Mouse (Mus musculus): ENCODE results near the gene Zfp420. TPM values are rescaled to one million over a fixed set of nuclear protein-coding genes. Genes with fewer than 3 reads are reported as not detected.

Zfp420 gene
- polyA plus RNA-seq, 1 experiment: 1.7 TPM

DNA sequence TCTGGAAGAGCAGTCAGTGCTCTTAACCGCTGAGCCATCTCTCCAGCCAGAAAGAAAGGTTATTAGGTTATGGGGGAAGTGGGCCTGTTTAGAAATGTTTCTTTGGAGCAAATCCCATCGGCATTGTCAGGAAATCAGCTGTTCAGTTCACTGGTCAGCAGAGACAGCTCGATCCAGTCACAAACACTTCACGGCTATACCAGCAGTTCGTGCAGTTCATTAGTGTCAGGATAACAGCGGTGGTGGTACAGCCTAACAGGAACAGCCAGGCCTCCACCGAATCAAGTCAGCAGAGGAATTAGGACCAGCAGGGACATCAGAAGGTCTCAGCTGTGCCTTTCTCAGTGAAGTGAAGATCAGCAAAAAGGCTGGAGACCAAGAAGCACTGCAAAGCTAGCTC lies 21.1 kb downstream of the Zfp420 start:
- Histone ChIP-seq H3K4me3 (no peak overlapping the region), H3ac (ENCODE audit: control insufficient read depth, insufficient read length) (no peak overlapping the region), H3K79me2 (ENCODE audit: control insufficient read depth, insufficient read depth) (no peaks in the 10 kb centered on the region), H3K4me2 (ENCODE audit: low read depth) (no peak overlapping the region), H3K36me3 (ENCODE audit: control insufficient read depth, insufficient read depth) (no peaks in the 10 kb centered on the region), H3K27me3 (ENCODE audit: control insufficient read depth, insufficient read depth, insufficient read length) (no peaks in the 10 kb centered on the region)
- TF ChIP-seq SRF (IDR thresholded peaks at IDR 0.05; ENCODE audit: control insufficient read depth, insufficient read length, low read depth) (no peak), MYOG (IDR thresholded peaks at IDR 0.05; ENCODE audit: control insufficient read depth in 1 of 3, insufficient read depth in 1 of 3, insufficient read length in 2 of 3, low read depth in 2 of 3) (no peak), POLR2A (IDR thresholded peaks at IDR 0.05; ENCODE audit: insufficient read length, low read depth) (no peak), TCF3 (IDR thresholded peaks at IDR 0.05; ENCODE audit: insufficient read length, low read depth) (no peak), TCF12 (IDR thresholded peaks at IDR 0.05; ENCODE audit: insufficient read depth, poor library complexity, severe bottlenecking) (no peak), MYOD1 (IDR thresholded peaks at IDR 0.05; ENCODE audit: control insufficient read depth in 1 of 3, insufficient read length in 2 of 3, low read depth in 2 of 3) (no peak), REST (IDR thresholded peaks at IDR 0.05; ENCODE audit: insufficient read depth, insufficient read length) (no peak), MAX (IDR thresholded peaks at IDR 0.05; ENCODE audit: low read depth) (no peak), CEBPB (IDR thresholded peaks at IDR 0.05; ENCODE audit: insufficient read depth, poor library complexity, severe bottlenecking) (no peak), USF1 (IDR thresholded peaks at IDR 0.05; ENCODE audit: low read depth) (no peak), POLR2AphosphoS2 (IDR thresholded peaks at IDR 0.05; ENCODE audit: insufficient read length, low read depth) (no peak), E2F4 (IDR thresholded peaks at IDR 0.05; ENCODE audit: insufficient read depth) (no peak)

DNA sequence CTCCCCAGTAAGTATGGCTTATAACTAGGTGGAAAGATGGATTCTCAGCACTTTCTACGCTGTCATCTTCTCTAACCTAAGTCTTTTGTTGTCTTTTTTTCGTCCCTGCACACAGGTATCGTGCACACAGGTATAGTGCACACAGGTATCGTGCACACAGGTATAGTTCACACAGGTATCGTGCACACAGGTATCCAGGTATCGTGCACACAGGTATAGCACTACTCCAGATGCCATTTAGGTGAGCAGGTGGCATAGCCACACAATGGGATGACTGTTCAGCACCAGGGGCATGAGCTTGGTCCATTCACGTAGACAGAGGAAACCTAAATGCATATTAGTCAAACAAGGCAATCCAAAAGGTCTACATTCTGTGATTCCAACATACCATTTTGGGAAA lies 30.7 kb downstream of the Zfp420 start:
- TF ChIP-seq POLR2AphosphoS2 (IDR thresholded peaks at IDR 0.05; ENCODE audit: insufficient read length, low read depth) (peak; percentile 59), REST (IDR thresholded peaks at IDR 0.05; ENCODE audit: insufficient read depth, insufficient read length) (no peak)
- Histone ChIP-seq H3K79me2 (ENCODE audit: control insufficient read depth, insufficient read depth) (no peaks in the 10 kb centered on the region), H3K36me3 (ENCODE audit: control insufficient read depth, insufficient read depth) (peaks cover 23% of the 10 kb centered on the region), H3ac (ENCODE audit: control insufficient read depth, insufficient read length) (no peak overlapping the region), H3K27me3 (ENCODE audit: control insufficient read depth, insufficient read depth, insufficient read length) (no peaks in the 10 kb centered on the region), H3K4me3 (no peak overlapping the region), H3K4me2 (ENCODE audit: low read depth) (no peak overlapping the region)

DNA sequence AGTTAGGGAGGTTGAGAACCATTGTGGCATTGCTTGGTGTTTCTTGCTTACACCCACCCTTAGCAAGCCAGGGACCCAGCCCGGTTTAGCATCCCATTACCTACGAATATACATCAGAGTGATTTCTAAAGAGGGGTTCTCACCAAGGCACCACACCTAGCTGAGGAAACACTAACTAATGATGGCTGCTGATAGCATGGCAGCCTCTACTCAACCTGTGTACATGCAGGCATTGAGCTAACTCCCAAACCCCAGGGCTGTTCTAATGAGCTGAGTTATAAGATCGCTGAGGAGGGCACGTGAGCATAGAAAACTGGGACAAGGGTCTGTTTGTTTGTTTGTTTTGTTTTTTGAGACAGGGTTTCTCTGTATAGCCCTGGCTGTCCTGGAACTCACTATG lies 33.0 kb downstream of the Zfp420 start:
- Histone ChIP-seq H3K4me3 (no peak overlapping the region), H3K79me2 (ENCODE audit: control insufficient read depth, insufficient read depth) (no peaks in the 10 kb centered on the region), H3K4me2 (ENCODE audit: low read depth) (no peak overlapping the region), H3K27me3 (ENCODE audit: control insufficient read depth, insufficient read depth, insufficient read length) (no peaks in the 10 kb centered on the region), H3ac (ENCODE audit: control insufficient read depth, insufficient read length) (no peak overlapping the region), H3K36me3 (ENCODE audit: control insufficient read depth, insufficient read depth) (peaks cover 39% of the 10 kb centered on the region)
- TF ChIP-seq POLR2A (IDR thresholded peaks at IDR 0.05; ENCODE audit: insufficient read length, low read depth) (no peak), MYOG (IDR thresholded peaks at IDR 0.05; ENCODE audit: control insufficient read depth in 1 of 3, insufficient read depth in 1 of 3, insufficient read length in 2 of 3, low read depth in 2 of 3) (no peak), E2F4 (IDR thresholded peaks at IDR 0.05; ENCODE audit: insufficient read depth) (no peak), TCF12 (IDR thresholded peaks at IDR 0.05; ENCODE audit: insufficient read depth, poor library complexity, severe bottlenecking) (no peak), SRF (IDR thresholded peaks at IDR 0.05; ENCODE audit: control insufficient read depth, insufficient read length, low read depth) (no peak), CEBPB (IDR thresholded peaks at IDR 0.05; ENCODE audit: insufficient read depth, poor library complexity, severe bottlenecking) (no peak), USF1 (IDR thresholded peaks at IDR 0.05; ENCODE audit: low read depth) (no peak), MYOD1 (IDR thresholded peaks at IDR 0.05; ENCODE audit: control insufficient read depth in 1 of 3, insufficient read length in 2 of 3, low read depth in 2 of 3) (no peak), MAX (IDR thresholded peaks at IDR 0.05; ENCODE audit: low read depth) (no peak), REST (IDR thresholded peaks at IDR 0.05; ENCODE audit: insufficient read depth, insufficient read length) (no peak), TCF3 (IDR thresholded peaks at IDR 0.05; ENCODE audit: insufficient read length, low read depth) (no peak), POLR2AphosphoS2 (IDR thresholded peaks at IDR 0.05; ENCODE audit: insufficient read length, low read depth) (no peak)

DNA sequence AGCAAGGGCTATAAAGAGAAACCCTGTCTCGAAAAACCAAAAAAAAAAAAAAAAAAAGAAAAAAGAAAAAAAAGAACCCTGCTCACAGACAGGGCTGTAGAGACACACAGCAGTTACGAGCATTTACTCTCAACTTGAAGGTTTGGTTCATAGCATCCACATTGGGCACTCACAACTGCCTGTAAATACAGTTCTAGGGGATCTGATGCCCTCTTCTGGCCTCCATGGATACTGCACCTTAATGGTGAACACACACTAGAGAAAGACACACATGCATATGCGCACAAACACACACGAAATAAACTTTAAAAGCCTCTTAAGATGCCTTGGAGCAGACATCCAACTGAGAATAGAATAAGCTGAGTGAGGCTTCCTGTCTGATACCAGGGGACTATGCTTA lies 38.6 kb downstream of the Zfp420 start:
- TF ChIP-seq POLR2AphosphoS2 (IDR thresholded peaks at IDR 0.05; ENCODE audit: insufficient read length, low read depth) (no peak), MAX (IDR thresholded peaks at IDR 0.05; ENCODE audit: low read depth) (no peak), MYOG (IDR thresholded peaks at IDR 0.05; ENCODE audit: control insufficient read depth in 1 of 3, insufficient read depth in 1 of 3, insufficient read length in 2 of 3, low read depth in 2 of 3) (no peak), TCF12 (IDR thresholded peaks at IDR 0.05; ENCODE audit: insufficient read depth, poor library complexity, severe bottlenecking) (no peak), SRF (IDR thresholded peaks at IDR 0.05; ENCODE audit: control insufficient read depth, insufficient read length, low read depth) (no peak), TCF3 (IDR thresholded peaks at IDR 0.05; ENCODE audit: insufficient read length, low read depth) (no peak), USF1 (IDR thresholded peaks at IDR 0.05; ENCODE audit: low read depth) (no peak), MYOD1 (IDR thresholded peaks at IDR 0.05; ENCODE audit: control insufficient read depth in 1 of 3, insufficient read length in 2 of 3, low read depth in 2 of 3) (no peak), REST (IDR thresholded peaks at IDR 0.05; ENCODE audit: insufficient read depth, insufficient read length) (no peak), CEBPB (IDR thresholded peaks at IDR 0.05; ENCODE audit: insufficient read depth, poor library complexity, severe bottlenecking) (no peak), POLR2A (IDR thresholded peaks at IDR 0.05; ENCODE audit: insufficient read length, low read depth) (no peak)
- peaks cover 37% of the 10 kb centered on the region for H3K36me3 ChIP-seq (ENCODE audit: control insufficient read depth, insufficient read depth)
- no peaks in the 10 kb centered on the region for H3K79me2 ChIP-seq (ENCODE audit: control insufficient read depth, insufficient read depth)

DNA sequence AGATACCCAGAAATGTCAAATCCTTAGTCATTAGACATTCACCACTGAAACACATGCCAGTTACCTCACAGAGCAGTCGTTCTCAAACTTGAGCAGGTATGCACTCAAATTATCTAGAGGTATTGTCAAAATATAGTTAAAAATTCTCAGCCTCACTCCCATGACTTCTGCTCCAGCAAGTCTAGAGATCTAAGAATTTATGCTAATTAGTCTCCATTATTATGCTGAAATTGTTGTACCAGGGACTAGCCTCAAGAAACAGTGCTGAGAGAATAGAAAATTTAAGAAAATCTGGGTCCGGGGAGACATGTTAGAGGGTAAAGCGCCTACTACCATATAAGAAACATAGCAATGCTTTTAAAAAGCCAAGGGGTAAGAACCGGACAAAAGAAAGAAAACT lies 44.3 kb downstream of the Zfp420 start:
- no peaks in the 10 kb centered on the region for H3K27me3 ChIP-seq (ENCODE audit: control insufficient read depth, insufficient read depth, insufficient read length)
- H3K4me3 ChIP-seq: no peak overlapping the region
- no peak overlapping the region for H3ac ChIP-seq (ENCODE audit: control insufficient read depth, insufficient read length)

More for the DNA sequence above, 38.6 kb downstream of the Zfp420 start:
- Histone ChIP-seq H3K27me3 (ENCODE audit: control insufficient read depth, insufficient read depth, insufficient read length) (no peaks in the 10 kb centered on the region), H3K4me2 (ENCODE audit: low read depth) (no peak overlapping the region), H3K4me3 (no peak overlapping the region), H3ac (ENCODE audit: control insufficient read depth, insufficient read length) (no peak overlapping the region)

More for the DNA sequence above, 44.3 kb downstream of the Zfp420 start:
- Histone ChIP-seq H3K4me2 (ENCODE audit: low read depth) (no peak overlapping the region), H3K36me3 (ENCODE audit: control insufficient read depth, insufficient read depth) (no peaks in the 10 kb centered on the region), H3K79me2 (ENCODE audit: control insufficient read depth, insufficient read depth) (peaks cover 12% of the 10 kb centered on the region)
- TF ChIP-seq POLR2AphosphoS2 (IDR thresholded peaks at IDR 0.05; ENCODE audit: insufficient read length, low read depth) (no peak), TCF12 (IDR thresholded peaks at IDR 0.05; ENCODE audit: insufficient read depth, poor library complexity, severe bottlenecking) (no peak), E2F4 (IDR thresholded peaks at IDR 0.05; ENCODE audit: insufficient read depth) (no peak), SRF (IDR thresholded peaks at IDR 0.05; ENCODE audit: control insufficient read depth, insufficient read length, low read depth) (no peak), POLR2A (IDR thresholded peaks at IDR 0.05; ENCODE audit: insufficient read length, low read depth) (no peak), CEBPB (IDR thresholded peaks at IDR 0.05; ENCODE audit: insufficient read depth, poor library complexity, severe bottlenecking) (no peak), TCF3 (IDR thresholded peaks at IDR 0.05; ENCODE audit: insufficient read length, low read depth) (no peak), MYOD1 (IDR thresholded peaks at IDR 0.05; ENCODE audit: control insufficient read depth in 1 of 3, insufficient read length in 2 of 3, low read depth in 2 of 3) (no peak), REST (IDR thresholded peaks at IDR 0.05; ENCODE audit: insufficient read depth, insufficient read length) (no peak), USF1 (IDR thresholded peaks at IDR 0.05; ENCODE audit: low read depth) (no peak), MAX (IDR thresholded peaks at IDR 0.05; ENCODE audit: low read depth) (no peak)
